ENCODE assay signal across 20 mouse cellular contexts in genomic region chr17:91388521-91388920, GRCm38 (mm10).
DNase-seq lines count a peak whose midpoint lies in the region; ATAC-seq and TF ChIP-seq lines count a peak whose summit lies in the region.
"Had no signal": no experiment of that assay in that cellular context is flagged by ENCODE, and none has a peak within 500 bp of the region (broad histone marks: within the 10 kb centered on the region; RNA-seq: fewer than 3 reads in every experiment).

No protein-coding gene starts in this region.

- peaks cover 2% of the 10 kb centered on the region; the same call in 1 of the 2 replicates for H3K4me1 ChIP-seq in G1E (ENCODE audit: insufficient read depth, low read depth, low read length)
- H3K4me1 ChIP-seq in MEL (ENCODE audit: control insufficient read depth in 1 of 2, insufficient read depth in 2 of 2, low read length in 2 of 2) = peaks cover 10 to 12% of the 10 kb centered on the region in 2 experiments
- H3K4me1 ChIP-seq in forebrain, embryonic 14.5 days (ENCODE audit: control insufficient read depth, insufficient read depth, low read length) = no peaks in the 10 kb centered on the region

- H3K4me2 ChIP-seq in forebrain, embryonic 14.5 days (ENCODE audit: low read length) = no peak overlapping the region

- 91% methylated on average over 3 of the region's 3 CpGs for WGBS in forebrain, embryonic 14.5 days

- peak; percentile 63 to 74; a peak in 3 of 4 replicates for TF ChIP-seq EP300 in MEL (IDR thresholded peaks at IDR 0.05; ENCODE audit: low read depth in 1 of 2, low read length in 2 of 2)

- H3K9me3 ChIP-seq in G1E (replicated peaks) (no peaks in the 10 kb centered on the region), MEL (replicated peaks; ENCODE audit: insufficient read depth, low read length) (no peaks in the 10 kb centered on the region)
- H3K9me3 ChIP-seq in forebrain, embryonic 14.5 days (replicated peaks; ENCODE audit: control insufficient read depth, low read length) = no peaks in the 10 kb centered on the region

- peak overlapping the region; percentile 41; the same call in 1 of the 2 replicates for H3K9ac ChIP-seq in MEL (ENCODE audit: control insufficient read depth, low read depth, low read length, poor library complexity, severe bottlenecking)
- H3K9ac ChIP-seq in forebrain, embryonic 14.5 days (ENCODE audit: low read length) = no peak overlapping the region

- H3K36me3 ChIP-seq in G1E (replicated peaks) (no peaks in the 10 kb centered on the region), MEL (ENCODE audit: control insufficient read depth in 1 of 2, insufficient read depth in 2 of 2, low read length in 2 of 2) (peaks cover 0 to 29% of the 10 kb centered on the region in 2 experiments; a peak in 2 of 4 replicates)
- no peaks in the 10 kb centered on the region for H3K36me3 ChIP-seq in forebrain, embryonic 14.5 days (ENCODE audit: control insufficient read depth, insufficient read depth, low read length)

- 0 out of 2 replicates have a peak, but pooled peaks have one; percentile 24 for ATAC-seq in G1E (ENCODE audit: extremely low read depth, insufficient number of reproducible peaks, low FRiP score, poor library complexity, severe bottlenecking)
- no peak for ATAC-seq in forebrain, embryonic 14.5 days
- ATAC-seq: activated CD4-positive, CD25-positive, alpha-beta regulatory T cell, adult 4 months; CD4-positive, CD25-positive, alpha-beta regulatory T cell, adult 4 months; Patski had no signal

- TF ChIP-seq POLR2A in MEL (IDR thresholded peaks at IDR 0.05; ENCODE audit: control insufficient read depth in 1 of 2, insufficient read depth in 1 of 2, low read depth in 1 of 2, low read length in 2 of 2, poor library complexity in 1 of 2) = no peak

- TF ChIP-seq CTCF in G1E (IDR thresholded peaks at IDR 0.05; ENCODE audit: low read depth, low read length) (no peak), MEL (IDR thresholded peaks at IDR 0.05 in 2 of 3, conservative IDR thresholded peaks at IDR 0.05 in 1 of 3; ENCODE audit: control insufficient read depth in 1 of 3, insufficient read depth in 1 of 3, low read depth in 2 of 3, low read length in 3 of 3, poor library complexity in 1 of 3, severe bottlenecking in 1 of 3) (no peak)

- H3K79me2 ChIP-seq in MEL (ENCODE audit: control insufficient read depth, insufficient read depth, low read length, poor library complexity) = peaks cover 7% of the 10 kb centered on the region

- H3K4me3 ChIP-seq in G1E (ENCODE audit: low read depth, low read length) (no peak overlapping the region), MEL (ENCODE audit: control insufficient read depth in 1 of 2, insufficient read depth in 1 of 2, low read depth in 2 of 2, low read length in 2 of 2) (no peak overlapping the region)
- H3K4me3 ChIP-seq in forebrain, embryonic 14.5 days (ENCODE audit: low read depth, low read length) = no peak overlapping the region

- H3K27ac ChIP-seq in MEL (ENCODE audit: control insufficient read depth, low read depth, low read length) = peak overlapping the region; percentile 93
- no peak overlapping the region for H3K27ac ChIP-seq in forebrain, embryonic 14.5 days (ENCODE audit: low read depth, low read length)

- no peaks in the 10 kb centered on the region for H3K27me3 ChIP-seq in G1E (ENCODE audit: insufficient read depth, low read length)
- H3K27me3 ChIP-seq in MEL (ENCODE audit: control insufficient read depth in 1 of 2, insufficient read depth in 2 of 2, low read length in 2 of 2) = no peaks in the 10 kb centered on the region
- no peaks in the 10 kb centered on the region for H3K27me3 ChIP-seq in forebrain, embryonic 14.5 days (replicated peaks; ENCODE audit: control insufficient read depth, insufficient read depth, low read length)
- H3K27me3 ChIP-seq: CH12.LX, Patski had no signal

- no peak for TF ChIP-seq RAD21 in MEL (IDR thresholded peaks at IDR 0.05; ENCODE audit: low read depth, low read length)

- no peak for DNase-seq in G1E (ENCODE audit: low spot score)
- peak; percentile 62 for DNase-seq in MEL (ENCODE audit: low read depth, low spot score)
- DNase-seq in forebrain, embryonic 14.5 days (ENCODE audit: low spot score) = no peak
- no peak for DNase-seq in testis, postnatal 14 days (ENCODE audit: low spot score)
- DNase-seq: adrenal gland, adult 2 months; adrenal gland, adult 8-10 months; adrenal gland, postnatal 10 days; adrenal gland, postnatal 14 days; adrenal gland, postnatal 25 days; adrenal gland, postnatal 36 days; B cell, adult 2 months; cerebellum, adult 11 months; cerebellum, adult 11-12 months; cerebellum, adult 18-20 months; cerebellum, adult 2 months; cerebellum, adult 8-10 months had no signal

TF ChIP-seq in MEL, 35 proteins besides CTCF, POLR2A, EP300 and RAD21:
- peak; percentile 6; the same call in 1 of the 2 replicates for TF ChIP-seq SIN3A (IDR thresholded peaks at IDR 0.05; ENCODE audit: low read length)
- no peak for TF ChIP-seq MYC (IDR thresholded peaks at IDR 0.05; ENCODE audit: low read depth, low read length)
- TF ChIP-seq ETS1 (IDR thresholded peaks at IDR 0.05; ENCODE audit: low read depth, low read length) = peak; percentile 26; the same call in 1 of the 2 replicates
- TF ChIP-seq ZC3H11A (IDR thresholded peaks at IDR 0.05; ENCODE audit: low read depth, low read length) = no peak
- peak; percentile 51; the same call in 1 of the 2 replicates for TF ChIP-seq TCF12 (IDR thresholded peaks at IDR 0.05; ENCODE audit: low read depth, low read length)
- TF ChIP-seq GATA1 (IDR thresholded peaks at IDR 0.05; ENCODE audit: low read depth, low read length) = peak; percentile 83
